Mouse (Mus musculus) CH12.LX (cell line): ENCODE data around the gene Erc1. TPM values are rescaled to one million over a fixed set of nuclear protein-coding genes. Genes with fewer than 3 reads are reported as not detected.

ENCODE experiments used
- DNase-seq: peaks from one replicate; pipeline ENCODE4 v3.0.0-alpha.2; 2013; ENCODE audit errors: extremely low read depth
- H3K27ac ChIP-seq: 2 replicates; pipeline ENCODE4 v1.5.1; 2012; ENCODE audit warnings: low read depth, mild to moderate bottlenecking, control low read depth, moderate library complexity; ENCODE audit not compliant: insufficient read depth
- H3K27me3 ChIP-seq: replicated peaks from 2 replicates; pipeline ENCODE3; 2012; ENCODE audit warnings: inconsistent platforms
- H3K36me3 ChIP-seq, 2 experiments: replicated peaks in 1 of 2; 2 replicates each; pipeline versions ENCODE3 to v1.6.1; 2012; ENCODE audit warnings: inconsistent platforms in 1 of 2, low read length in 1 of 2, mild to moderate bottlenecking in 1 of 2, mixed read lengths in 1 of 2, moderate library complexity in 1 of 2; ENCODE audit not compliant: control insufficient read depth in 1 of 2, insufficient read depth in 1 of 2
- H3K4me1 ChIP-seq, 2 experiments: 2 replicates each; pipeline ENCODE4 v1.6.1; 2012; ENCODE audit warnings: inconsistent platforms in 1 of 2, moderate library complexity in 1 of 2; ENCODE audit not compliant: insufficient read depth in 2 of 2, control insufficient read depth in 1 of 2
- H3K4me2 ChIP-seq: 2 replicates; pipeline ENCODE4 v1.6.1; 2012; ENCODE audit warnings: low read depth, mild to moderate bottlenecking, control low read depth; ENCODE audit not compliant: poor library complexity, insufficient read depth, severe bottlenecking
- H3K4me3 ChIP-seq, 3 experiments: fragments of 150-350 bp in 1 of 3; sonication (generic) in 1 of 3; replicated peaks in 1 of 3; 2 replicates each; pipeline versions ENCODE3 to v1.5.1; 2011 to 2012; ENCODE audit warnings: low read depth in 2 of 3, low read length in 2 of 3, mild to moderate bottlenecking in 2 of 3, moderate library complexity in 2 of 3, control low read depth in 1 of 3, improper control_type of control experiment in 1 of 3, inconsistent platforms in 1 of 3, mixed read lengths in 1 of 3; ENCODE audit not compliant: poor library complexity in 1 of 3
- H3K79me2 ChIP-seq: replicated peaks from 2 replicates; pipeline ENCODE4 v1.6.1; 2012; ENCODE audit warnings: mild to moderate bottlenecking, moderate library complexity; ENCODE audit not compliant: control insufficient read depth, poor library complexity, insufficient read depth, severe bottlenecking; ENCODE audit errors: extremely low read depth
- H3K9ac ChIP-seq: 2 replicates; pipeline ENCODE4 v1.6.1; 2012; ENCODE audit warnings: low read depth, mild to moderate bottlenecking, control low read depth, moderate library complexity; ENCODE audit not compliant: insufficient read depth
- H3K9me3 ChIP-seq: replicated peaks from 2 replicates; pipeline ENCODE3; 2012; ENCODE audit warnings: low read length, inconsistent platforms, mixed read lengths
- BHLHE40 ChIP-seq: IDR thresholded peaks from 2 replicates; pipeline ENCODE4 v1.6.1; 2011; ENCODE audit warnings: mild to moderate bottlenecking, low read depth, low read length, improper control_type of control experiment
- CHD1 ChIP-seq: IDR thresholded peaks from 2 replicates; pipeline ENCODE4 v1.6.1; 2012; ENCODE audit warnings: low read depth, low read length, improper control_type of control experiment, inconsistent platforms
- CHD2 ChIP-seq: IDR thresholded peaks from 2 replicates; pipeline ENCODE4 v1.6.1; 2011; ENCODE audit warnings: low read length, improper control_type of control experiment
- CTCF ChIP-seq, 2 experiments: IDR thresholded peaks in 1 of 2; conservative IDR thresholded peaks in 1 of 2; 2 replicates each; pipeline ENCODE4 v1.5.1; 2011 to 2012; ENCODE audit warnings: low read depth in 2 of 2, low read length in 2 of 2, improper control_type of control experiment in 1 of 2, inconsistent platforms in 1 of 2, mild to moderate bottlenecking in 1 of 2, moderate library complexity in 1 of 2
- HCFC1 ChIP-seq: IDR thresholded peaks from 2 replicates; pipeline ENCODE4 v1.6.1; 2012; ENCODE audit warnings: low read depth, mild to moderate bottlenecking, inconsistent platforms, low read length, improper control_type of control experiment
- JUN ChIP-seq: IDR thresholded peaks from 2 replicates; pipeline ENCODE4 v1.6.1; 2011; ENCODE audit warnings: low read depth, mild to moderate bottlenecking, low read length, improper control_type of control experiment, moderate library complexity; ENCODE audit not compliant: insufficient read depth
- JUND ChIP-seq: conservative IDR thresholded peaks from 2 replicates; pipeline ENCODE4 v1.6.1; 2011; ENCODE audit warnings: low read depth, low read length, improper control_type of control experiment
- KAT2A ChIP-seq: IDR thresholded peaks from 2 replicates; pipeline ENCODE4 v1.6.1; 2012; ENCODE audit warnings: low read length, improper control_type of control experiment, inconsistent platforms; ENCODE audit not compliant: insufficient replicate concordance
- MEF2A ChIP-seq: IDR thresholded peaks from 2 replicates; pipeline ENCODE4 v1.6.1; 2014; ENCODE audit warnings: low read depth, mild to moderate bottlenecking, inconsistent platforms, low read length, improper control_type of control experiment, borderline replicate concordance
- MYC ChIP-seq: IDR thresholded peaks from 2 replicates; pipeline ENCODE4 v1.6.1; 2011; ENCODE audit warnings: low read depth, mild to moderate bottlenecking, improper control_type of control experiment, low read length
- NRF1 ChIP-seq: IDR thresholded peaks from 2 replicates; pipeline ENCODE4 v1.6.1; 2014; ENCODE audit warnings: low read depth, mild to moderate bottlenecking, inconsistent platforms, low read length, improper control_type of control experiment, moderate library complexity
- POLR2AphosphoS2 ChIP-seq: IDR thresholded peaks from 2 replicates; pipeline ENCODE4 v1.6.1; 2011; ENCODE audit warnings: low read depth, low read length, improper control_type of control experiment
- RAD21 ChIP-seq: IDR thresholded peaks from 2 replicates; pipeline ENCODE4 v1.6.1; 2011; ENCODE audit warnings: low read depth, mild to moderate bottlenecking, low read length, improper control_type of control experiment, moderate library complexity
- RCOR1 ChIP-seq: conservative IDR thresholded peaks from 2 replicates; pipeline ENCODE4 v1.6.1; 2012; ENCODE audit warnings: low read depth, mild to moderate bottlenecking, inconsistent platforms, low read length, improper control_type of control experiment
- SMC3 ChIP-seq: IDR thresholded peaks from 2 replicates; pipeline ENCODE4 v1.6.1; 2011; ENCODE audit warnings: low read depth, low read length, improper control_type of control experiment
- TBP ChIP-seq: conservative IDR thresholded peaks from 2 replicates; pipeline ENCODE4 v1.6.1; 2011; ENCODE audit warnings: low read depth, low read length, improper control_type of control experiment
- USF1 ChIP-seq: IDR thresholded peaks from 2 replicates; pipeline ENCODE4 v1.6.1; 2014; ENCODE audit warnings: low read depth, mild to moderate bottlenecking, inconsistent platforms, low read length, improper control_type of control experiment
- ZMIZ1 ChIP-seq: IDR thresholded peaks from 2 replicates; pipeline ENCODE4 v1.6.1; 2012; ENCODE audit warnings: low read depth, mild to moderate bottlenecking, inconsistent platforms, low read length, improper control_type of control experiment
- dilution Hi-C: fragments of 300-500 bp; cut with MboI; formaldehyde crosslinking; loops from 2 replicates; pipeline ENCODE4 v1.14.3; 2020; ENCODE audit warnings: low sequenced_read_pairs; ENCODE audit not compliant: extremely low pct_unique_long_range_greater_than_20kb, extremely low pct_ligation_motif_present
- in situ Hi-C: fragments of 300-500 bp; cut with MboI; formaldehyde crosslinking; loops from 3 replicates; pipeline ENCODE4 v1.14.3; 2019; ENCODE audit warnings: low sequenced_read_pairs, low pct_ligation_motif_present, low pct_unique_long_range_greater_than_20kb, mixed read lengths
- polyA plus RNA-seq: library from polyadenylated mRNA; unstranded; fragments of >175 nt; gene quantifications from 2 replicates; pipeline ENCODE4 v1.2.1, GENCODE M21; 2012; ENCODE audit warnings: low read depth; ENCODE audit not compliant: insufficient read length
- total RNA-seq, 2 experiments: library from RNA; depleted of rRNA; stranded (reverse); fragments of 300-350 nt in 1 of 2; fragments of >200 nt in 1 of 2; gene quantifications; 2 replicates each; pipeline ENCODE4 v1.2.3; 2012 to 2014

The Erc1 gene
- total and polyA plus RNA-seq, 3 experiments = 1.4 to 3.3 (median 2.5) TPM

GRCm38 (mm10) chr6:119711649-119712305 is 136.2 kb downstream of the Erc1 start:
- H3K4me2 ChIP-seq = no peak overlapping the region
- peaks cover 2 to 25% of the 10 kb centered on the region in 2 experiments; a peak in 3 of 4 replicates for H3K4me1 ChIP-seq
- H3K4me3 ChIP-seq = no peak overlapping the region
- H3K9ac ChIP-seq = no peak overlapping the region
- peaks cover 0 to 3% of the 10 kb centered on the region in 2 experiments for H3K36me3 ChIP-seq
- dilution Hi-C loops (no loop called here), in situ Hi-C loops (no loop called here)
- no peak overlapping the region for H3K27ac ChIP-seq
- H3K27me3 ChIP-seq = no peaks in the 10 kb centered on the region
- DNase-seq = no peak
- H3K9me3 ChIP-seq = no peaks in the 10 kb centered on the region
- no peak for TF ChIP-seq TBP
- no peak for TF ChIP-seq USF1
- no peak for TF ChIP-seq RCOR1
- no peak for TF ChIP-seq MEF2A
- no peak for TF ChIP-seq JUND
- no peak for TF ChIP-seq NRF1
- TF ChIP-seq BHLHE40 = no peak
- TF ChIP-seq KAT2A = no peak
- no peak for TF ChIP-seq HCFC1
- no peak for TF ChIP-seq CHD2
- no peaks in the 10 kb centered on the region for H3K79me2 ChIP-seq

- dilution Hi-C loops = no loop called here
These were observed 138.4 kb downstream of the Erc1 start for GRCm38 (mm10) chr6:119709552-119709951.

More at GRCm38 (mm10) chr6:119709552-119709951, 138.4 kb downstream of the Erc1 start:
- H3K27ac ChIP-seq = no peak overlapping the region
- no peak for DNase-seq
- peaks cover 0 to 18% of the 10 kb centered on the region in 2 experiments; a peak in 1 of 4 replicates for H3K4me1 ChIP-seq
- in situ Hi-C loops = no loop called here
- H3K27me3 ChIP-seq = no peaks in the 10 kb centered on the region
- H3K4me3 ChIP-seq = no peak overlapping the region
- no peak overlapping the region for H3K9ac ChIP-seq
- no peak overlapping the region for H3K4me2 ChIP-seq
- no peaks in the 10 kb centered on the region for H3K9me3 ChIP-seq
- H3K79me2 ChIP-seq = no peaks in the 10 kb centered on the region
- TF ChIP-seq POLR2AphosphoS2 = no peak
- TF ChIP-seq ZMIZ1 = no peak
- TF ChIP-seq SMC3 = peak; percentile 58
- peak; percentile 65 for TF ChIP-seq RAD21
- no peak for TF ChIP-seq MYC
- no peak for TF ChIP-seq JUN
- peak in 1 of 2 experiments; percentile 63; a peak in 2 of 4 replicates for TF ChIP-seq CTCF (conservative IDR thresholded peaks at IDR 0.05 in 1 of 2, IDR thresholded peaks at IDR 0.05 in 1 of 2; ENCODE audit: low read depth in 2 of 2, low read length in 2 of 2)
- TF ChIP-seq CHD1 = no peak
- H3K36me3 ChIP-seq = peaks cover 0 to 3% of the 10 kb centered on the region in 2 experiments
